Mouse (Mus musculus) heart, adult 9 months (tissue): Measurements from ENCODE around the gene Loxl1.
"Not testable (repeated sequence)": the region's sequence is repeated elsewhere in the genome, so short reads cannot be mapped to it uniquely, and the experiment has no call there.

ENCODE experiments used
- DNase-seq, 2 experiments: peaks; one replicate each; pipeline ENCODE4 v3.0.0; 2022; ENCODE audit warnings: low spot score in 2 of 2

Gene Loxl1

GRCm38 (mm10) chr9:58278821-58279723 lies 33.9 kb downstream of the Loxl1 start:
- DNase-seq = no peak

- DNase-seq = no peak
Observed at GRCm38 (mm10) chr9:58278313-58278712, 34.7 kb downstream of the Loxl1 start.

- no peak for DNase-seq
Observed at GRCm38 (mm10) chr9:58276346-58276745, 36.6 kb downstream of the Loxl1 start.

GRCm38 (mm10) chr9:58275797-58276196 lies 37.2 kb downstream of the Loxl1 start:
- DNase-seq = no peak

- DNase-seq = peak; percentile 54 to 74
Observed at GRCm38 (mm10) chr9:58275115-58275774, 37.7 kb downstream of the Loxl1 start.

GRCm38 (mm10) chr9:58274626-58275025 lies 38.4 kb downstream of the Loxl1 start:
- DNase-seq = no peak

- DNase-seq = no peak
Observed at GRCm38 (mm10) chr9:58274101-58274604, 38.8 kb downstream of the Loxl1 start.

GRCm38 (mm10) chr9:58272855-58273254 lies 40.1 kb downstream of the Loxl1 start:
- DNase-seq = no peak

GRCm38 (mm10) chr9:58272068-58272541 lies 40.9 kb downstream of the Loxl1 start:
- no peak for DNase-seq

GRCm38 (mm10) chr9:58271551-58271950 lies 41.4 kb downstream of the Loxl1 start:
- DNase-seq = not testable (repeated sequence)

- no peak for DNase-seq
Observed at GRCm38 (mm10) chr9:58271109-58271508, 41.9 kb downstream of the Loxl1 start.

- DNase-seq = no peak
Observed at GRCm38 (mm10) chr9:58270081-58270480, 42.9 kb downstream of the Loxl1 start.

- peak in 1 of 2 experiments; percentile 50 for DNase-seq
Observed at GRCm38 (mm10) chr9:58268384-58269313, 44.3 kb downstream of the Loxl1 start.

- no peak for DNase-seq
Observed at GRCm38 (mm10) chr9:58267046-58267445, 45.9 kb downstream of the Loxl1 start.

GRCm38 (mm10) chr9:58266571-58267011 lies 46.4 kb downstream of the Loxl1 start:
- no peak for DNase-seq

GRCm38 (mm10) chr9:58265368-58265767 lies 47.6 kb downstream of the Loxl1 start:
- no peak for DNase-seq

GRCm38 (mm10) chr9:58262507-58262906 lies 50.5 kb downstream of the Loxl1 start:
- no peak for DNase-seq

GRCm38 (mm10) chr9:58255704-58256685 lies 57.0 kb downstream of the Loxl1 start:
- no peak for DNase-seq

GRCm38 (mm10) chr9:58255105-58255504 lies 57.9 kb downstream of the Loxl1 start:
- no peak for DNase-seq

GRCm38 (mm10) chr9:58253805-58254122 lies 59.2 kb downstream of the Loxl1 start:
- DNase-seq = not testable (repeated sequence)
